Mouse (Mus musculus) olfactory bulb, adult 2 months (tissue): ENCODE results near the gene Psme2. TPM values are rescaled to one million over a fixed set of nuclear protein-coding genes. Genes with fewer than 3 reads are reported as not detected.
A peak's percentile ranks its signal among the peaks of the same experiment; 100 is the strongest.

Experiments
- H3K27ac ChIP-seq: fragments of 200-500 bp; 2 replicates; pipeline ENCODE4 v1.5.1; 2012; ENCODE audit warnings: low read depth, low read length; ENCODE audit not compliant: insufficient read depth
- H3K4me1 ChIP-seq: fragments of 200-500 bp; 2 replicates; pipeline ENCODE4 v1.6.1; 2012; ENCODE audit warnings: low read length; ENCODE audit not compliant: control insufficient read depth, insufficient read depth
- H3K4me3 ChIP-seq: fragments of 200-500 bp; 2 replicates; pipeline ENCODE4 v1.5.1; 2012; ENCODE audit warnings: mild to moderate bottlenecking, low read depth, low read length, moderate library complexity; ENCODE audit not compliant: insufficient read depth
- CTCF ChIP-seq: fragments of 200-500 bp; IDR thresholded peaks from 2 replicates; pipeline ENCODE4 v1.5.1; 2012; ENCODE audit warnings: low read depth, mild to moderate bottlenecking, low read length, moderate library complexity; ENCODE audit not compliant: insufficient read depth
- POLR2A ChIP-seq: fragments of 200-500 bp; IDR thresholded peaks from 2 replicates; pipeline ENCODE4 v1.6.1; 2012; ENCODE audit warnings: mild to moderate bottlenecking, low read depth, low read length, moderate library complexity; ENCODE audit not compliant: insufficient read depth
- WGBS: fragments of 180-500 bp; shearing (Covaris S2); methylation state at CpG from one replicate; pipeline ENCODE4 v1.1.7; 2018; 5-methylcytosine and 5-hydroxymethylcytosine counted together
- polyA plus RNA-seq: library from polyadenylated mRNA; stranded (reverse); fragments of >200 nt; gene quantifications from 2 replicates; pipeline ENCODE4 v1.2.4, GENCODE M21; 2012; ENCODE audit warnings: low replicate concordance; ENCODE audit not compliant: missing spikeins, insufficient read depth, insufficient read length

Gene Psme2
- polyA plus RNA-seq, 1 experiment, result not detected

DNA sequence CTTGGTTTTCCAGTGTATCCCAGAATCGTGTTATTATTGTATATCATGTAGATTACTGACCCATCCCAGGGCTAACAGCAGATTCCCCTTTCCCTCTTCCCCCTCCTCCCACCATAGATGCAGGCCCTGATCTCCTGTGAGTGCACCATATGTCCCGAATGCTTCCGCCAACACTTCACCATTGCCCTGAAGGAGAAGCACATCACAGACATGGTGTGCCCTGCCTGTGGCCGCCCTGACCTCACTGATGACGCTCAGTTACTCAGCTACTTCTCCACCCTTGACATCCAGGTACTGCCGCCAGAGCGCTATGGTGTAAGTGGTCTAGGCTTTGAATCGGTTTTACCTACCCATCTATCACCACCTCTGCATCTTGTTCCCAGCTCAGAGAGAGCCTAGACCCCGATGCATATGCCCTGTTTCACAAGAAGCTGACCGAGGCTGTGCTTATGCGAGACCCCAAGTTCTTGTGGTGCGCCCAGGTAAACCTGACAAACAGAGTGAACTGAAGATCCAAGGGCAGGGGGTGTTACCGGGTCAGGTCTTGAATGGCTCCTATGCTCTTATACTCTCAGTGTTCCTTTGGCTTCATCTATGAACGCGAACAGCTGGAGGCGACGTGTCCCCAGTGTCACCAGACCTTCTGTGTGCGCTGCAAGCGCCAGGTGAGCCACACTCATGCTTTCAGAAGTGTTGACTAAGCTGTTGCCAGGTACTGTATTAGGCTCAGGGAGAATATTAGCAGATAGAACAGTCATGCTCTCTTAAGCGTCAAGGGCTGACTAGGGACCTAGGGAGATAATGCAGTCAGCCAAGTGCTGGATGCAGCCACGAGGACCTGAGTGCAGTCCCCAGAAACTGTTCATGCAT lies 7.8 kb upstream of the Psme2 start:
- H3K4me3 ChIP-seq, result no peak overlapping the region
- H3K27ac ChIP-seq, result no peak overlapping the region
- peaks cover 6% of the 10 kb centered on the region for H3K4me1 ChIP-seq
- TF ChIP-seq POLR2A (no peak), CTCF (no peak)
- 95% methylated on average over 21 of the region's 21 CpGs for WGBS

DNA sequence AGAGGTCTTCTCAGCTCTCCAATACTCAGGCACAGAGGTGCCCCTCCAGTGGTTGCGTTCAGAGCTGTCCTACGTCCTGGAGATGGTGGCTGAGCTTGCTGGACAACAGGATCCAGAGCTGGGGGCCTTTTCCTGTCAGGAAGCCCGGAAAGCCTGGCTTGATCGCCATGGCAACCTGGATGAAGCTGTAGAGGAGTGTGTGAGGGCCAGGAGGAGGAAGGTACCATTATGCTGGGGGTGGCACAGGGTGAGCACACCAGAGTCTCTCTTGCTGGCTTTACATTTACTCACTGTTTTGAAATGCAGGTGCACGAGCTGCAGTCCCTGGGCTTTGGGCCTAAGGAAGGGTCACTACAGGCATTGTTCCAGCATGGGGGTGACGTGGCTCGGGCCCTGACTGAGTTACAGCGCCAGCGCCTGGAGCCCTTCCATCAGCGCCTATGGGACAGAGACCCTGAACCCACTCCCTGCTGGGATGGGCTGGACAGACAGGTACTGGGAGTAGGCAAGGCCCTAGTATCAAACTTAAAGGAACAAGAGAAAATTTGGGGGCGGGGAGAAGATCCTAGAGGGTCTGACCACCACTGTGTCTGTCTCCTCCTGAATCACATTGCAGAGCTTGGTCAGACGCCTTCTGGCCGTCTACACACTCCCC lies 5.2 kb upstream of the Psme2 start:
- peaks cover 9% of the 10 kb centered on the region; the same call in 1 of the 2 replicates for H3K4me1 ChIP-seq
- no peak overlapping the region for H3K4me3 ChIP-seq
- WGBS, result 71% methylated on average over 13 of the region's 13 CpGs
- H3K27ac ChIP-seq, result no peak overlapping the region
- TF ChIP-seq CTCF (no peak), POLR2A (no peak)

DNA sequence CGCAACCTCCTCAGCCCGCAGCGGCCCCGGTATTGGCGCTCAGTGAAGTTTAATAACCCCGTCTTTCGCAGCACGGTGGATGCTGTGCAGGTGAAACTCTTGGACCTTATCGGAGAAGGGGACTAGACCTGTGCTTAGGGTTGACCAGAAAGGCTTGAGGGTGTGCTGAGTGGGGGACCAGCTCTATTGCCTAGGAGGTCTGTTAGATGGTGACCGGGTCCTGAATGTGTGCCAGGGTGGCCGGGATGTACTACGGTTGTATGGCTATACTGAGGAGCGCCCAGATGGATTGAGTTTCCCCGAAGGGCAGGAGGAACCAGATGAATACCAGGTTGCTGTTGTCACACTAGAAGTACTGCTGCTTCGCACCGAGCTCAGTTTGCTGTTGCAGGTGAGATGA lies 1.3 kb upstream of the Psme2 start:
- Histone ChIP-seq H3K4me1 (peaks cover 9% of the 10 kb centered on the region; the same call in 1 of the 2 replicates), H3K27ac (no peak overlapping the region), H3K4me3 (peak overlapping the region; percentile 69)
- TF ChIP-seq POLR2A (no peak), CTCF (no peak)
- 2% methylated on average over 16 of the region's 16 CpGs for WGBS

DNA sequence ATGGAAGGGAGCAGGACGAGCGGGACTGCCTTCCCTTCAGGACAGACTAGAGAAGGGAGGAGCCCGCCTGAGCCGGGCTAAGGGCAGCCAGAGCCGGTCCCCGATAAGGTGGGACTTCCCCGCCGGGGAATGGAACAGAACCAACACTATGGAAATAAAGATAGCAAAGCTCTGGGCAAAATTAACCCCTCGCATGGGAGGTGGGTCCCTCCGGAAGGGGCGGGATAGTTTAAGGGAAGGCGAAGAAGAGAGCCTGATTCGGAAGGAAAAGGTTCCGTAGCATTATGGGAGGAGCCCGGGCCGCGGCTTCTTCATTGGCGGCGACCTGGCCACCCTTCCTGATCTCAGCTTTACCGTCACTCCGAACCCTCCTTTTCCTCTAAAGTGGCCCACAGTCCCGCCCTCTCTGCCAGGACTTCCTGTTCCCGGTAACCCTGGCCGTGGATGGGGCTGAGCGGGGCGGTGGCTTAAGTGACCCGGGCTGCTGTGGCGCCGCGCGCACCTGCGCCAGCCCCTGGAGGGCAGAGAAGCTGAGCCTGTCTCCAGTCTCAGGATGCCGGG lies 498 bp upstream of the Psme2 start, which contains the start of gene Rnf31:
Gene Rnf31 (plus strand): TSS at position 378 of the 561 bp plus-strand sequence.
- H3K4me1 ChIP-seq, result peaks cover 9% of the 10 kb centered on the region; the same call in 1 of the 2 replicates
- H3K27ac ChIP-seq, result peak within 1 kb of the TSS; percentile 72
- WGBS, result under 1% methylated on average over 33 of the region's 33 CpGs
- 0 out of 2 replicates have a peak, but pooled peaks have one; percentile 12 for TF ChIP-seq CTCF
- peak; percentile 24; the same call in 1 of the 2 replicates for TF ChIP-seq POLR2A
- H3K4me3 ChIP-seq, result peak within 1 kb of the TSS; percentile 69

DNA sequence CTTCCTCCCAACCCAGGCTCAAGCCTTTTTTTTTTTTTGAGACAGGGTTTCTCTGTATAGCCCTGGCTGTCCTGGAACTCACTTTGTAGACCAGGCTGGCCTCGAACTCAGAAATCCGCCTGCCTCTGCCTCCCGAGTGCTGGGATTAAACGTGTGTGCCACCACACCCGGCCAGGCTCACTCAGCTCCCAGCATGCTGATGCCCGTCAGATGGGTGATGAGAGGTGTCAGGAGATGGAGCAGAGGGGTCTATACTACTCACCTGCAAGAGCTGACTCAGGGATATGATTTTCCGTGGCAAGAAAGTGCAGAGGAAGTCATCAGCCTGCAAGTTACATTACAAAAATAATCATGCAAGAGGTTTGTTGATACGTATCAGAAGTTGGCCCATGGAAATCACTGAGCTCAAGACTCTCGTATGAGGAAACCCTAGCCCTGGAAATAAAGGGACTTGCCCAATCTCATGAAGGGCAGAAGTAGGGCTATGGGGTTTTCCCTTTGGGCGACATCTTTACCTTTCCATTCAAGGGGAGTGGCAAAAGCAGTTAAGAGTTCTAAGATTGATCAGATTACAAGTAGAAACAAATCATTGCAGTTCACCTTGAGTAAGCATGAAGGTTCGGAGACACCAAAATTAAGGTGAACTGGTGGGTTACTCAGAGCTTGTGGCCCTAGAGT lies 1.0 kb downstream of the Psme2 start:
- no peak overlapping the region for H3K27ac ChIP-seq
- peaks cover 13% of the 10 kb centered on the region for H3K4me1 ChIP-seq
- TF ChIP-seq CTCF (no peak), POLR2A (no peak)
- no peak overlapping the region; the same call in 1 of the 2 replicates for H3K4me3 ChIP-seq
- WGBS, result 86% methylated on average over 11 of the region's 11 CpGs

DNA sequence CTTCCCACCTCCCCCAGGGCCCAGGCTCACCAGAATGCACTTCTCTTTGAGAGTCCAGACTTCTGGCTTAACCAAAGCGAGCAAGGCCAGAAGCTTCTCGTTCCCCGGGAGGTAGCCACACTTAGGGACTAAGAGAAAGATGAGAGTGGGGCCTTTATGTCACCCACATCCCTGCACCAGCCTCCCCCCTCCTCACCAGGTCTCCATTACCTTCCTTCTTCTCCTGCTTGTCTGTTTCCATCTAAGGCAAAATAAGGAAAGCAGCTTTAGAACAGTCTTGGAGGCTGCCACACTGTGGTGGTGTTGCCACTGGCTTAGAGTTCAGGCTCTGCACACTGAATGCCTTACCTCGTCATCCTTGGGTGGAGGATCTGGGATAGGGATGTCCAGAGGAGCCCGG lies 1.6 kb downstream of the Psme2 start:
- WGBS, result 86% methylated on average over 5 of the region's 5 CpGs
- Histone ChIP-seq H3K4me1 (peaks cover 12% of the 10 kb centered on the region), H3K27ac (no peak overlapping the region), H3K4me3 (no peak overlapping the region)
- no peak for TF ChIP-seq POLR2A
- no peak for TF ChIP-seq CTCF

DNA sequence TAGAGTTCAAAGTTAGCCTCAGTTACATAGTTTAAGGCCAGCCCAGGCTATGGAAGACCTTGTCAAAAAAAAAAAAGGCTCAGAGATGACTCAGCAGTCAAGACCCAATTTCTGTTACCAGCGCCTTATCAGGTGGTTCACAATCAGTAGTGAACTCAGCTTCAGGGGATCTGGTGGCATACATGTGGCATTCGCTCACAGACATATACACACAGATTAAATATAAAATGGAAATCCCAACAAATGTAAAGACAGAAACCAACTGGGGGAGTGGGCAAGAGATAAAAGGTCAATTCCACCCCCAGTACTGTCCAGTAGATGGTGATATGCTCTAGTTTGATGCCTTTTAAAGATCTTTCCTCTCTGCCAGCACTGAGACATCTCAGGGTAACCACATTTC lies 4.8 kb downstream of the Psme2 start:
- 96% methylated on average over 2 of the region's 2 CpGs for WGBS
- Histone ChIP-seq H3K4me1 (peaks cover 3% of the 10 kb centered on the region), H3K4me3 (no peak overlapping the region), H3K27ac (no peak overlapping the region)
- TF ChIP-seq CTCF (no peak), POLR2A (no peak)

DNA sequence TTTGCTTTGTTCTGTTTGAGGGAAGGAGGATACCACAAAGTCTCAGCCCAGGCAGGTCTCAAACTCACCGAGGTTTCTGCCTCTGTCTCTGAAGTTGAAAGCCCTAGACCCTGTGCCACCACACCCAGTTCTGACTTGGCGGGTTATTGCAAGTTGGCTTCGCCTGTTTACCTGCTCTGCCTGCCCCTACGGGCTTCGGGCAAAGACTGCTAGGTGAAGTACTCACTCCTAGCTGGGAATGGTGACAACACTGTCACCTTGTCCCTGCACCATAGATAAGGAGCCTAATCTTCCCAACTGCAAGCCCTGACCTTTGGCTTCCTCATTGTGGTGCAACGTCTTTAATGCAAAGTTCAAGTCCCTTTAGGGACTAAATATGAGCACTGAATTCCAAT lies 5.3 kb downstream of the Psme2 start:
- Histone ChIP-seq H3K4me3 (no peak overlapping the region), H3K4me1 (peaks cover 3% of the 10 kb centered on the region), H3K27ac (peak overlapping the region; percentile 55)
- no peak for TF ChIP-seq CTCF
- TF ChIP-seq POLR2A, result no peak
- 76% methylated on average over 6 of the region's 6 CpGs for WGBS
